Mouse (Mus musculus) midbrain, embryonic 14.5 days (tissue): Measurements from ENCODE around the gene Lama4. TPM values are rescaled to one million over a fixed set of nuclear protein-coding genes. Genes with fewer than 3 reads are reported as not detected.

Source experiments
- ATAC-seq: fragments of 200-750 bp; cut with Nextera tagmentation; 2 replicates; pipeline ENCODE4 v1.8.0; 2017; ENCODE audit warnings: moderate number of reproducible peaks, moderate library complexity; ENCODE audit not compliant: low FRiP score, low TSS enrichment
- DNase-seq: peaks from one replicate; pipeline ENCODE4 v3.0.0-alpha.2; 2015
- H3K27ac ChIP-seq: fragments of 300-500 bp; sonication (generic); replicated peaks from 2 replicates; pipeline ENCODE4 v1.5.1; 2014; ENCODE audit warnings: mild to moderate bottlenecking, low read depth, low read length, moderate library complexity
- H3K27me3 ChIP-seq: fragments of 300-500 bp; sonication (generic); 2 replicates; pipeline ENCODE4 v1.6.1; 2014; ENCODE audit warnings: low read length, control low read depth, mixed read lengths; ENCODE audit not compliant: control insufficient read depth, insufficient read depth
- H3K36me3 ChIP-seq: fragments of 300-500 bp; sonication (generic); 2 replicates; pipeline ENCODE4 v1.6.1; 2014; ENCODE audit warnings: low read length, control low read depth; ENCODE audit not compliant: control insufficient read depth, insufficient read depth
- H3K4me1 ChIP-seq: fragments of 300-500 bp; sonication (generic); 2 replicates; pipeline ENCODE4 v1.6.1; 2014; ENCODE audit warnings: mild to moderate bottlenecking, antibody characterized with exemption, low read length, control low read depth; ENCODE audit not compliant: control insufficient read depth, insufficient read depth
- H3K4me2 ChIP-seq: fragments of 300-500 bp; sonication (generic); 2 replicates; pipeline ENCODE4 v1.6.1; 2014; ENCODE audit warnings: mild to moderate bottlenecking, low read length, moderate library complexity
- H3K4me3 ChIP-seq: fragments of 300-500 bp; sonication (generic); replicated peaks from 2 replicates; pipeline ENCODE4 v1.5.1; 2014; ENCODE audit warnings: low read depth, low read length
- H3K9ac ChIP-seq: fragments of 300-500 bp; sonication (generic); replicated peaks from 2 replicates; pipeline ENCODE4 v1.6.1; 2014; ENCODE audit warnings: mild to moderate bottlenecking, low read length, moderate library complexity
- H3K9me3 ChIP-seq: fragments of 300-500 bp; sonication (generic); 2 replicates; pipeline ENCODE4 v1.6.1; 2016; ENCODE audit warnings: low read length, control low read depth, mixed read lengths; ENCODE audit not compliant: control insufficient read depth
- WGBS: fragments of 180-500 bp; shearing (Covaris S2); extraction: QIAGEN DNeasy Blood & Tissue Kit; methylation state at CpG from one replicate; pipeline ENCODE4 v1.1.7; 2014; 5-methylcytosine and 5-hydroxymethylcytosine counted together
- polyA plus RNA-seq: library from polyadenylated mRNA; unstranded; fragments of >200 nt; fragmentation: Nextera tagmentation; extraction: Ambion mirVana; gene quantifications from 2 replicates; pipeline ENCODE4 v1.2.1, GENCODE M21; 2014

Lama4 gene
- polyA plus RNA-seq: 7.3 and 18.9 TPM in 2 replicates

- H3K27me3 ChIP-seq: no peaks in the 10 kb centered on the region
- 8% methylated on average over 24 of the region's 24 CpGs for WGBS
- peak within 1 kb of the TSS; percentile 39 for H3K9ac ChIP-seq
- no peaks in the 10 kb centered on the region for H3K9me3 ChIP-seq
- H3K36me3 ChIP-seq: no peaks in the 10 kb centered on the region
- DNase-seq: peak; percentile 58
- ATAC-seq: peak; percentile 66
- H3K4me3 ChIP-seq: peak within 1 kb of the TSS; percentile 36
- H3K27ac ChIP-seq: no peak within 1 kb of the TSS
- peaks cover 7% of the 10 kb centered on the region; the same call in 1 of the 2 replicates for H3K4me1 ChIP-seq
- H3K4me2 ChIP-seq: peak within 1 kb of the TSS; percentile 62
Measured at GRCm38 (mm10) chr10:38965075-38965781, at the start of gene Lama4. Gene Lama4 (plus strand): TSS chr10:38965515.

- Histone ChIP-seq H3K4me1 (no peaks in the 10 kb centered on the region), H3K4me3 (no peak overlapping the region), H3K9ac (no peak overlapping the region), H3K4me2 (no peak overlapping the region), H3K9me3 (no peaks in the 10 kb centered on the region), H3K27me3 (no peaks in the 10 kb centered on the region), H3K27ac (no peak overlapping the region), H3K36me3 (no peaks in the 10 kb centered on the region)
- 88% methylated on average over 4 of the region's 4 CpGs for WGBS
- ATAC-seq: no peak
- no peak for DNase-seq
Measured at GRCm38 (mm10) chr10:38916027-38916617, 49.2 kb upstream of the Lama4 start.

- WGBS: 87% methylated on average over 6 of the region's 6 CpGs
- no peaks in the 10 kb centered on the region for H3K36me3 ChIP-seq
- DNase-seq: no peak
- H3K27ac ChIP-seq: no peak overlapping the region
- H3K4me2 ChIP-seq: no peak overlapping the region
- H3K27me3 ChIP-seq: no peaks in the 10 kb centered on the region
- ATAC-seq: no peak
- H3K9me3 ChIP-seq: no peaks in the 10 kb centered on the region
- no peak overlapping the region for H3K9ac ChIP-seq
- H3K4me1 ChIP-seq: no peaks in the 10 kb centered on the region
- no peak overlapping the region for H3K4me3 ChIP-seq
Measured at GRCm38 (mm10) chr10:38928940-38929697, 36.2 kb upstream of the Lama4 start.

- Histone ChIP-seq H3K27me3 (no peaks in the 10 kb centered on the region), H3K27ac (no peak overlapping the region), H3K9ac (no peak overlapping the region), H3K36me3 (no peaks in the 10 kb centered on the region), H3K4me3 (no peak overlapping the region), H3K4me1 (no peaks in the 10 kb centered on the region), H3K9me3 (no peaks in the 10 kb centered on the region), H3K4me2 (no peak overlapping the region)
- 68% methylated on average over 2 of the region's 2 CpGs for WGBS
- DNase-seq: no peak
- no peak for ATAC-seq
Measured at GRCm38 (mm10) chr10:38944701-38945100, 20.6 kb upstream of the Lama4 start.

GRCm38 (mm10) chr10:38961920-38962319, 3.4 kb upstream of the Lama4 start:
- no peak overlapping the region for H3K4me2 ChIP-seq
- ATAC-seq: no peak
- 72% methylated on average over 2 of the region's 2 CpGs for WGBS

GRCm38 (mm10) chr10:38964719-38965074, 618 bp upstream of the Lama4 start:
- no peak overlapping the region for H3K4me2 ChIP-seq
- WGBS: 84% methylated on average over 4 of the region's 4 CpGs

More at GRCm38 (mm10) chr10:38961920-38962319, 3.4 kb upstream of the Lama4 start:
- Histone ChIP-seq H3K9me3 (no peaks in the 10 kb centered on the region), H3K9ac (no peak overlapping the region), H3K4me1 (peaks cover 7% of the 10 kb centered on the region; the same call in 1 of the 2 replicates), H3K4me3 (no peak overlapping the region), H3K27ac (no peak overlapping the region), H3K27me3 (no peaks in the 10 kb centered on the region), H3K36me3 (no peaks in the 10 kb centered on the region)
- no peak for DNase-seq

GRCm38 (mm10) chr10:38965857-38966256, 542 bp downstream of the Lama4 start:
- Histone ChIP-seq H3K4me3 (peak overlapping the region; percentile 36), H3K9me3 (no peaks in the 10 kb centered on the region), H3K4me2 (peak overlapping the region; percentile 62), H3K27me3 (no peaks in the 10 kb centered on the region), H3K4me1 (peaks cover 7% of the 10 kb centered on the region; the same call in 1 of the 2 replicates), H3K9ac (peak overlapping the region; percentile 39), H3K36me3 (no peaks in the 10 kb centered on the region), H3K27ac (no peak overlapping the region)
- DNase-seq (peak; percentile 41), ATAC-seq (peak; percentile 43; the same call in 1 of the 2 replicates)
- 5% methylated on average over 14 of the region's 14 CpGs for WGBS

More at GRCm38 (mm10) chr10:38964719-38965074, 618 bp upstream of the Lama4 start:
- ATAC-seq (no peak), DNase-seq (no peak)
- H3K9me3 ChIP-seq: no peaks in the 10 kb centered on the region
- peaks cover 7% of the 10 kb centered on the region; the same call in 1 of the 2 replicates for H3K4me1 ChIP-seq
- no peaks in the 10 kb centered on the region for H3K27me3 ChIP-seq
- no peaks in the 10 kb centered on the region for H3K36me3 ChIP-seq
- H3K9ac ChIP-seq: no peak overlapping the region
- H3K27ac ChIP-seq: no peak overlapping the region
- H3K4me3 ChIP-seq: no peak overlapping the region

GRCm38 (mm10) chr10:38966646-38967045, 1.3 kb downstream of the Lama4 start:
- WGBS: 91% methylated on average over 2 of the region's 2 CpGs
- no peaks in the 10 kb centered on the region for H3K36me3 ChIP-seq
- no peak overlapping the region for H3K27ac ChIP-seq
- H3K4me3 ChIP-seq: no peak overlapping the region
- H3K4me2 ChIP-seq: 0 out of 2 replicates have a peak overlapping the region, but pooled peaks have one; percentile 62
- ATAC-seq (0 out of 2 replicates have a peak, but pooled peaks have one; percentile 19), DNase-seq (no peak)
- H3K9me3 ChIP-seq: no peaks in the 10 kb centered on the region
- peaks cover 7% of the 10 kb centered on the region; the same call in 1 of the 2 replicates for H3K4me1 ChIP-seq
- H3K27me3 ChIP-seq: no peaks in the 10 kb centered on the region
- no peak overlapping the region for H3K9ac ChIP-seq
